Mouse (Mus musculus): ENCODE results near the gene Cntf. TPM values are rescaled to one million over a fixed set of nuclear protein-coding genes. Genes with fewer than 3 reads are reported as not detected.

The Cntf gene
- polyA plus RNA-seq (2017; shearing (Covaris generic)): 0.19 TPM

GRCm38 (mm10) chr19:12765308-12765707, at the start of gene Cntf:
TSS of gene Cntf (minus strand) at chr19:12765632.

DNA sequence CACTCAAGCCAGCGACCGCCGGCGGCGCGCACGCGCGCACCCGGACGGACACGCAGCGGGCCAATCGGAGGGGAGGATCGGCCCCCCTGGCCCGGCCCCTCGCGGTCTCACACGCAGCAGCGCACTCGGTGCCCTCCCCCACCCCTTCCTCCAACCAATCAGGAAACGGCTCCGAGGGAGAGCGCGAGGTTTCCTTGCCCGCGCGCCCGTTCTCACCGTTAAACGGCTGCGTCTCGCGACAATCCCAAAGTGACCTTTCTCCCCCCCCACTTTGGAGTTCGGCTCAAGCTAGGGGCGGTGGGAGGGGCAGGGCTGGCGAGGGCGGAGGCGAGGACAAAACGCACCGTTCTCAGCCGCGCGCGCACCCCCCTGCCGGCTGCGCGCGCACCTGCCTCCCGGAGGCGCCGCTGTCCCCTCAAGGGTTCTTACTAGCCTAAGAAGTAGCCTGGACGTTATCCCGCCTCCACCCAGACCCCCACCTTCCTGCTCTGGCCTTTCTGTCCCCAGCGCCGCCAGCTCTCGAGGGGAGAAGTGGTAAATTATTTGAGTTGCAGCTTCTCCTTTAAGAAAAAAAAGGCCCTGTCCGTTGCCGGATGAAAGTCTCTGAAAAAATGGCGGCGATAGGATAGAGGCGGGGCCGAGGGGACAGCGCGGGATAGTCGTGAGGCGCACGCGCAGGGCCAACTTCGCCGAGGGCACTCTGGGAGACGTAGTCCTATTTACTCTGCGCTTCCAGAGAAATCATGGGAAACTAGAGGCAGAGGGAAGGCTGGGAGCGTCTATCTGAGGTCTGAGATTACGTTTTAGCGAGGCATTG, 30.3 kb upstream of the Cntf start, which contains the start of the genes Zfp91 and Lpxn:
Zfp91 (minus strand) TSS at position 616 of the 817 bp plus-strand sequence.
Lpxn (plus strand) TSS at position 683 of the 817 bp plus-strand sequence.

Other genes starting within 250 kb of the Cntf start
- gene Fam111a, start 219.9 kb downstream of the Cntf start, polyA plus RNA-seq (2017; shearing (Covaris generic)): 39.7 TPM
- not detected for gene Gm4952, start 165.7 kb downstream of the Cntf start, polyA plus RNA-seq (2017; shearing (Covaris generic))
- not detected for gene Glyat, start 132.3 kb downstream of the Cntf start, polyA plus RNA-seq (2017; shearing (Covaris generic))
- not detected for gene Olfr1442, start 95.2 kb downstream of the Cntf start, polyA plus RNA-seq (2017; shearing (Covaris generic))
- gene Olfr1443, start 87.5 kb downstream of the Cntf start, polyA plus RNA-seq (2017; shearing (Covaris generic)): not detected
- gene Keg1, start 69.8 kb downstream of the Cntf start, polyA plus RNA-seq (2017; shearing (Covaris generic)): not detected
- 18.9 TPM for gene Zfp91, start 30.5 kb upstream of the Cntf start, polyA plus RNA-seq (2017; shearing (Covaris generic))
- gene Lpxn, start 30.6 kb upstream of the Cntf start, polyA plus RNA-seq (2017; shearing (Covaris generic)): 155 TPM
- gene Gm5244, start 81.0 kb upstream of the Cntf start, polyA plus RNA-seq (2017; shearing (Covaris generic)): not detected
- gene Olfr1444, start 91.7 kb upstream of the Cntf start, polyA plus RNA-seq (2017; shearing (Covaris generic)): 0.47 TPM
- not detected for gene Olfr1445, start 118.2 kb upstream of the Cntf start, polyA plus RNA-seq (2017; shearing (Covaris generic))
- gene Olfr1446, start 127.9 kb upstream of the Cntf start, polyA plus RNA-seq (2017; shearing (Covaris generic)): not detected
- not detected for gene Olfr1447, start 138.1 kb upstream of the Cntf start, polyA plus RNA-seq (2017; shearing (Covaris generic))
- not detected for gene Olfr1448, start 158.8 kb upstream of the Cntf start, polyA plus RNA-seq (2017; shearing (Covaris generic))
- not detected for gene Olfr1449, start 165.2 kb upstream of the Cntf start, polyA plus RNA-seq (2017; shearing (Covaris generic))
- gene Olfr1450, start 184.6 kb upstream of the Cntf start, polyA plus RNA-seq (2017; shearing (Covaris generic)): not detected
- gene Olfr1451, start 229.4 kb upstream of the Cntf start, polyA plus RNA-seq (2017; shearing (Covaris generic)): 0.19 TPM

Measured in CD4-positive, CD25-positive, alpha-beta regulatory T cell (primary cell).